Mouse (Mus musculus): ENCODE measurements around the gene Snx21. TPM values are rescaled to one million over a fixed set of nuclear protein-coding genes. Genes with fewer than 3 reads are reported as not detected.

The Snx21 gene
- total RNA-seq, 2 experiments from 2014 or later = 19.3 to 19.8 TPM

DNA sequence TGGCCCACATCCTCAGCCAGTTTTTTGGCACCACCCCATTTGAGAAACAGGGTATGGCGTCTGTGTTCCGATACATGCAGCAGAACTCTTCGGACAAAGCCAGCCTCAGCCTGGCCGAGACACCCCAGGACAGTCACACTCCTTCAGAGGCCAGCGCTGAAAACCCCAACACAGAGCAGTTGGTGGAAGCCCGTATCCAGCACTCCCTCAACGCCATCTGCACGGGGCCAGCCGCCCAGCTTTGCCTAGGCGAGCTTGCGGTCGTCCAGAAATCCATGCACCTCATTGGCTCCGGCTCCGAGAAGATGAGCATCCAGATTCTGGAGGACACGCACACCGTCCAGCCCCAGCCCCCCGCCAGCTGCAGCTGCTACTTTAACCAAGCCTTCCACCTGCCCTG is 39.9 kb downstream of the Snx21 start:
- DNase-seq = no peak

DNA sequence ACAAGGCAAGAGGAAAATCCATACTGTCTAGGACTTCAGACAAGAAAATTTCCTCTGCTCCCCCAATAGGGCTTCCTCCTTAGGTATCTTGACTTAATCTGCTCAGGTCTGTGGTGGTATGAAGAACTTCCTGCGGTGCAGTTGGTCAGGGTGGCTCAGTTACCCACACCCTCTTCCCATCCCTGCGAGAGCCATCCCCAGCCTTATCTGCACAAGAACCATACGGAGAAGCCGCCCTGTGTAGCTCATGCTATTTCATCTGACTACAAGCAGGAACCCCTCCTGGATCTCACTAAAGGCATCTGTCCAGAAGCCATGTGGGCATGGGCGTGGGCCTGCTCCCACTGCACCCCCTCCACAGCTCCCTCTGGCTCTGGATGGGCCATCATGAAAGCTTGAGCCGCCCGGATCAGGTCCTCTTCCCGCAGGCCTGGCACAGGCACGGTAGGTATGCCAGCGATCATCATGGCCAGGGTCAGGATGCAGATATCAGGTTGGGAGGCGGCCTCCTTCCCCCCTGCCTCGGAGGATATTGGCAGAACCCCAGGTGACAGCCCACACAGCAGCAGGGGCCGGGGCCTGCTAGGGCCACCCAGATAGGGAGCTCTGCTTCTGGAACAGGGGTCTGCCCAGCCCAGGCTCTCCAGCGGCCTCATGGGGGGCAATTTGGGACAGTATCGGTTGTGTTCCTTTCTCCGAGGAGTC is 41.7 kb downstream of the Snx21 start:
- DNase-seq = no peak

DNA sequence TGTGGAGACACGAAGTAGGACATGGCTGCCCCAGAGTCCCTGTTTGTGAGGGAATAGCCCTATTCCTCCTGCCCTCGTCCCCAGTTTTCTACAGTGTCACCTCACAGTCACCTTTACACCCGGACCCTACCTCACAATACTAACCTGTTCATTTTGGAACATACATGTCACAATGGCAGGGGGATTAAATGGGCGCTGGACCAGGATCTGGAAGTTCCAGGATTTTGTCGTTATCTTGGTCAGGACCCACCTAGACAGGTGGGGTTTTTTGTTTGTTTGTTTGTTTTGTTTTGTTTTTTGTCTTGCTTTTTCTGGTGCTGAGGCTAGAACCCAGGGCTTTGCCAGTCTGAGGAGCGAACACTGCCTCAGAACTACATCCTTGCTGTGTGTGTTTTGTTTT is 42.8 kb downstream of the Snx21 start, which contains the start of gene Spata25:
Gene Spata25 (minus strand): TSS at position 101 of the 400 bp plus-strand sequence.
- DNase-seq = no peak

DNA sequence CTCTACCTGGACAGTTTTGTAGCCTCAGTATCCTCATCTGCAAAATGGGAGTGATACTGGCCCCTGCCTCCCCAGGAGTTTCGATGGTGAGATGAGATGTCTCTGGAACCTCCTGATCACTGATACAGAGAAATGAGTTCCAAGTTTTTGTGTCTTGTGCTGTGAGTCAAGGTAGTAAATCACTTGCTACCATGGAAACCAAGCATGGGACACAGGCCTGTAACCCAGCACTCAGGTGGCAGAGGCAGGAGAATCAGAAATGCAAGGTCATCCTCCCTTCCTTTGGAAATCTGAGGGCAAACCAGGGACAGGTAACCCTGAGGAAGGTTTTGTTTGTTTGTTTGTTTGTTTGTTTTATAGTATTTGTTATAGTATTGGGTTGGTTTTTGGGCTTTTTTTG is 43.5 kb downstream of the Snx21 start:
- no peak for DNase-seq

DNA sequence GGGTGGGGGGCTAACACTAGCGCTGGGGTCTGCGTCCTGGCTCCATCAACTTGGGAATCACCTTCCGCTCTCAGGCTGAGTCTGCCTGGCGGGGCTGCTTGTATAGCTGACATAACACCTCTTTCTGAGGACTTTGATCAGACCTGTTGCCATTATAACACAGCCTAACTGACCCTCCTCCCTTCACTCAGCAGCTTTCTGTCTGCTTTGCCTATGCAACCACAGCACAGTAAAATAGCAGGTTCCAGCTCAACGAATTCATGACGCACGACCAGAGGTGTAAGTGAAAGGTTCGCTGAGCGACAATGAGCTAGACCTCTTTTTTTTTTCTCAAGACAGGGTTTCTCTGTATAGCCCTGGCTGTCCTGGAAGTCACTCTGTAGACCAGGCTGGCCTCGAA is 45.4 kb downstream of the Snx21 start:
- no peak for DNase-seq

DNA sequence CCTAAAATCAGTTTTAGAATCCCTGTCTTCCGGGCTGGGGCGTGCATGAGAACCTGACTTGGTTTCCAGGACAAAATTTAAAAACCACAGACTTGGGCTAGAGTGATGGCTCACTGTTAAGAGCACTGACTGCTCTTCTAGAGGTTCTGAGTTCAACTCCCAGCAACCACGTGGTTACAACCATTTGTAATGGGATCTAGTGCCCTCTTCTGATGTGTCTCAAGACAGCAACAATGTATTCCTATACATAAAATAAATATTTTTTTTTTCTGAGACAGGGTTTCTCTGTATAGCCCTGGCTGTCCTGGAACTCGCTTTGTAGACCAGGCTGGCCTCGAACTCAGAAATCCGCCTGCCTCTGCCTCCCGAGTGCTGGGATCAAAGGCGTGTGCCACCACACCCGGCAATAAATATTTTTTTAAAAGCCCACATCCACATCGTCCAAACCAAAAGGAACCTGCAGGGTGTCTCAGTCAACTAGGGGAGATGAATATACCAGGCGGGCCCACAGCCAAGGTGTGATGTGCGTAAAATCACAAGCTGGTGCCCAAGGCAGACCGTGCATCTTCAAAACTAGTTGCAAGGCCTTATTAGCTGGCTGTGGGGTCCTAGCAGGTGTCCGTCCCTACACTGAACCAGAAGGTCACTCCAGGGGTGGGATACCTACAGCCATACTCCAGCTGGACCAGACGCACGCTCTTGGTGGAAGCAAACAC is 46.6 kb downstream of the Snx21 start:
- no peak for DNase-seq

DNA sequence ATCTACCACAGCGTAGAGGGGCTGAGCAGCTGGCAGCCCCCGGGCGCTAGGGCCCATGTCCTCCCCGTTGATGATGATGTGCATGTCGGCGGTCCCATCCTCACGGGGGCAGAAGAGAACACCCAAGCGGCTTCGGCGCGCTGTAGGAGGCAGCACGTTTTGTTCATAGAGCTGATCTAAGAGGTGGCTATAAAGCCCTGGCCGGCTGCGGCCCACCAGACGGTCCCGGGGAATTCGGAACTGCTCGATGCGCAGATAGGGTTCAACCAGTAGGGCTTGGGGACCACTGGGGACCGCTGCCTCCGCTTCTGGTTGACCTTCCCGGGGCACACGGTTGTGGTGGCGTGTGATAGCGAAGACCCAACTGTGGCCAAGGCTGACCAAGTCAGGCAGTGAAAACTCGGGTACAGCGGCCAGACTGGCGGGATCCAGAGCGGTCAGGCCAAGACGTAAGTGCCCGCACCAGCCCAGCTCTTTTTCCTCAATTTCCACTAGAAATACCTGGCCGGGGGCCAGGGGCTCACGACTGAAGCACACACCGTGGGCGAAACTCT is 47.2 kb downstream of the Snx21 start, which contains the start of gene Ctsa:
Gene Ctsa (plus strand): TSS at position 126 of the 554 bp plus-strand sequence.
- DNase-seq = peak; percentile 74

DNA sequence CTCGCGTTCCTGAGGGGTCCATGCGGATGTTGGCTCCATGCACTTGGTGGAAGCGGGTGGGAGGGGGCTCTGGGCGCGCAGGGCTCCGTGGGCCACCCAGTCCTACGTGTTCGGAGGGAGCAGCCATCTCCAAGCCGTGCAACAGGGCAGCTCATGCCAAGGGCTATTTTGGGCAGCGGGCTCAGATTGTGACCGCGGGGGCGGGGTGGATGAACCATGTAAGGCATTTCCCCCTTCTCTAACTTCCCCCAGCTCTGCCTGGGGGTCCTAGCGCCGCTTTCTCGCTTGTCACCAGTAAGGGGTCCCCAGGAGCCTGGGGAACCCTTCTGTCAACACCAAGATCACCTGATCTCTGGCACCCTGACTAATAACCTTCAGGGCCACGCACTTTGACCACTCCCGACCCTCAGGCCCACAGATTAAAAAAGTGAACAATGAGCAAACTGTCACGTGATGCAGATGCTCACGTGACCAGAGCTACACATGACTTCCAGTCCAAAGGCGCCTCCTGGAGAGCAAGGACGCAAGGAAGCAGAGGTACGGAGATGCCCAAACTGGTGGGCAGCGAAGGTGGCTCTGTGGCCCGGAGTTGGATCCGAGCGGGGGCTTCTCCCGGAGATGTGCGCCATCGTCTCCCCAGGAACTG is 47.8 kb downstream of the Snx21 start, which contains the start of gene Neurl2:
Gene Neurl2 (minus strand): TSS at position 143 of the 646 bp plus-strand sequence.
- DNase-seq = peak; percentile 87

DNA sequence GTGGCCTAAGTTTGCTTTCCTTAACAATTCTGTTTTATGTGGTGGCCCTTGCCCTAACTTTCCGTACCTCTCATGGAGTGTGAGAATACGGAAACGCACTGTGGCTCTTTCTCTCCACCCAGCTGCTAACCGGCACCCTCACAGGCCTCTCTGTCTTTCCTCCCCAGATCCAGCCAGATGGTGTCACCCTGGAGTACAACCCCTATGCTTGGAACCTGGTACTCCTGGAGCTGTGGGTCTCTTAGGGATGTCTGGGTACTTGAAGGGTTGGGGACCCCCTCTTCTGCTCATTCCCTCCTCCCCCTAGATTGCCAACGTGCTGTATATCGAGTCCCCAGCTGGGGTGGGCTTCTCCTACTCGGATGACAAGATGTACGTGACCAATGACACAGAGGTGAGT is 48.9 kb downstream of the Snx21 start:
- DNase-seq = no peak

DNA sequence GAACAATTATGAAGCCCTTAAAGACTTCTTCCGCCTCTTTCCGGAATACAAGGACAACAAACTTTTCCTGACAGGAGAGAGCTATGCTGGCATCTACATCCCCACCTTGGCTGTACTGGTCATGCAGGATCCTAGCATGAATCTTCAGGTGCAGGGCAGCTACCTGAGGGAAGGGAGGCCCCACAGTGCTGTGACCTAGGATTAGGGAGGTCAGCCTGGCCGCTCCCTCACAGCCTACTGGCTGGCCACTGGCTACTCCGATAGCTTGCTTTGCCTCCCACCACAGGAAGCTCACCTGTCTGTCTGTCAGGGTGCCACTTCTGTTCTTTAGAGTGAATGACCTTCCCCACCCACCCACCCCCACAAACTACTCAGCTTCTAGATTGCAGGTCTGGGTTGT is 49.5 kb downstream of the Snx21 start:
- DNase-seq = no peak

Other genes with a start within 250 kb of the Snx21 start
- not detected for gene Wfdc2, start 223.4 kb upstream of the Snx21 start, total RNA-seq (2021)
- gene Spint3, start 212.4 kb upstream of the Snx21 start, total RNA-seq (2021) = not detected
- not detected for gene Wfdc6a, start 200.4 kb upstream of the Snx21 start, total RNA-seq (2021)
- gene Eppin, start 192.2 kb upstream of the Snx21 start, total RNA-seq (2021) = not detected
- gene Wfdc6b, start 172.3 kb upstream of the Snx21 start, total RNA-seq (2021) = not detected
- gene Wfdc8, start 172.2 kb upstream of the Snx21 start, total RNA-seq (2021) = not detected
- gene Wfdc16, start 147.0 kb upstream of the Snx21 start, total RNA-seq (2021) = not detected
- gene Wfdc10, start 129.8 kb upstream of the Snx21 start, total RNA-seq (2021) = not detected
- not detected for gene Wfdc9, start 129.2 kb upstream of the Snx21 start, total RNA-seq (2021)
- not detected for gene Wfdc11, start 111.7 kb upstream of the Snx21 start, total RNA-seq (2021)
- gene Wfdc13, start 100.7 kb upstream of the Snx21 start, total RNA-seq (2021) = not detected
- gene Spint4, start 87.3 kb upstream of the Snx21 start, total RNA-seq (2021) = not detected
- gene Spint5, start 70.5 kb upstream of the Snx21 start, total RNA-seq (2021) = not detected
- not detected for gene Wfdc3, start 39.9 kb upstream of the Snx21 start, total RNA-seq (2021)
- 10 to 100 TPM; 17.0 to 17.5 TPM for gene Dnttip1, start 39.8 kb upstream of the Snx21 start, total RNA-seq (2021)
- 1 to 10 TPM; 1.2 to 1.7 TPM for gene Ube2c, start 15.9 kb upstream of the Snx21 start, total RNA-seq (2021)
- gene Tnnc2, start 5.9 kb upstream of the Snx21 start, total RNA-seq (2021) = over 10,000 TPM; 15,847 to 16,724 TPM
- 1 to 10 TPM; 8.0 to 9.1 TPM for gene Acot8, start 19.1 kb downstream of the Snx21 start, total RNA-seq (2021)
- gene Zswim3, start 19.3 kb downstream of the Snx21 start, total RNA-seq (2021) = 1 to 10 TPM; 1.4 TPM
- gene Zswim1, start 36.9 kb downstream of the Snx21 start, total RNA-seq (2021) = 1 to 10 TPM; 3.7 to 3.8 TPM
- not detected for gene Spata25, start 42.7 kb downstream of the Snx21 start, total RNA-seq (2021)
- 10 to 100 TPM; 42.9 to 49.2 TPM for gene Ctsa, start 47.0 kb downstream of the Snx21 start, total RNA-seq (2021)
- 10 to 100 TPM; 28.9 to 35.0 TPM for gene Neurl2, start 47.6 kb downstream of the Snx21 start, total RNA-seq (2021)
- 10 to 100 TPM; 14.8 to 18.6 TPM for gene Pltp, start 71.9 kb downstream of the Snx21 start, total RNA-seq (2021)
- 10 to 100 TPM; 21.0 to 25.8 TPM for gene Pcif1, start 93.5 kb downstream of the Snx21 start, total RNA-seq (2021)
- gene Zfp335, start 125.9 kb downstream of the Snx21 start, total RNA-seq (2021) = 1 to 10 TPM; 8.2 to 9.2 TPM
- gene Mmp9, start 155.0 kb downstream of the Snx21 start, total RNA-seq (2021) = 1 to 10 TPM in 1 of 2 experiments, under 1 TPM in 1; 0.64 to 1.4 TPM
- gene Slc12a5, start 175.0 kb downstream of the Snx21 start, total RNA-seq (2021) = under 1 TPM; 0.21 to 0.38 TPM
- 10 to 100 TPM in 1 of 2 experiments, 1 to 10 TPM in 1; 9.9 to 12.6 TPM for gene Ncoa5, start 249.0 kb downstream of the Snx21 start, total RNA-seq (2021)

All from gastrocnemius, postnatal 25 days (tissue).